8 mouse cellular contexts compared by ENCODE assay signal in genomic region chr10:99190798-99191197, GRCm38 (mm10).
A peak's percentile ranks its signal among the peaks of the same experiment; 100 is the strongest.
DNase-seq lines count a peak whose midpoint lies in the region; ATAC-seq and TF ChIP-seq lines count a peak whose summit lies in the region.
"Had no signal": no experiment of that assay in that cellular context is flagged by ENCODE, and none has a peak within 500 bp of the region (broad histone marks: within the 10 kb centered on the region; RNA-seq: fewer than 3 reads in every experiment).

No protein-coding gene starts in this region.

- H3K4me1 ChIP-seq in limb, embryonic 11.5 days (ENCODE audit: control insufficient read depth, insufficient read depth, low read length) = peaks cover 3% of the 10 kb centered on the region; the same call in 1 of the 2 replicates
- peaks cover 28% of the 10 kb centered on the region for H3K4me1 ChIP-seq in limb, embryonic 10.5 days
- peaks cover 4 to 8% of the 10 kb centered on the region in 2 experiments; a peak in 3 of 4 replicates for H3K4me1 ChIP-seq in MEL (ENCODE audit: control insufficient read depth in 1 of 2, insufficient read depth in 2 of 2, low read length in 2 of 2)

- H3K4me2 ChIP-seq in limb, embryonic 11.5 days (ENCODE audit: low read depth, severe bottlenecking) = no peak overlapping the region

- H3K4me3 ChIP-seq in limb, embryonic 11.5 days (ENCODE audit: low read depth, low read length) = no peak overlapping the region
- H3K4me3 ChIP-seq in limb, embryonic 10.5 days = no peak overlapping the region
- no peak overlapping the region for H3K4me3 ChIP-seq in MEL (ENCODE audit: control insufficient read depth in 1 of 2, insufficient read depth in 1 of 2, low read depth in 2 of 2, low read length in 2 of 2)

- no peaks in the 10 kb centered on the region for H3K27me3 ChIP-seq in limb, embryonic 11.5 days (ENCODE audit: control insufficient read depth, insufficient read depth, low read length)
- H3K27me3 ChIP-seq in limb, embryonic 10.5 days (ENCODE audit: low read depth, poor library complexity, severe bottlenecking) = no peaks in the 10 kb centered on the region
- no peaks in the 10 kb centered on the region for H3K27me3 ChIP-seq in MEL (ENCODE audit: control insufficient read depth in 1 of 2, insufficient read depth in 2 of 2, low read length in 2 of 2)

- no peak for TF ChIP-seq EP300 in MEL (IDR thresholded peaks at IDR 0.05; ENCODE audit: low read depth in 1 of 2, low read length in 2 of 2)

- no peak overlapping the region for H3K27ac ChIP-seq in limb, embryonic 11.5 days (replicated peaks; ENCODE audit: low read depth, low read length)
- H3K27ac ChIP-seq in limb, embryonic 10.5 days = no peak overlapping the region
- no peak overlapping the region for H3K27ac ChIP-seq in MEL (ENCODE audit: control insufficient read depth, low read depth, low read length)
- H3K27ac ChIP-seq: macrophage had no signal

- 49% methylated on average over 3 of the region's 3 CpGs for WGBS in limb, embryonic 11.5 days
- 41% methylated on average over 3 of the region's 3 CpGs for WGBS in limb, embryonic 10.5 days

- TF ChIP-seq RAD21 in MEL (IDR thresholded peaks at IDR 0.05; ENCODE audit: low read depth, low read length) = peak; percentile 98

- H3K9ac ChIP-seq in limb, embryonic 11.5 days (ENCODE audit: low read length) = no peak overlapping the region
- no peak overlapping the region; the same call in 1 of the 2 replicates for H3K9ac ChIP-seq in MEL (ENCODE audit: control insufficient read depth, low read depth, low read length, poor library complexity, severe bottlenecking)

- ATAC-seq in limb, embryonic 11.5 days (ENCODE audit: insufficient number of reproducible peaks, low FRiP score, low TSS enrichment, low read depth) = no peak
- ATAC-seq in megakaryocyte-erythroid progenitor cell, adult 5-6 weeks (replicated peaks; ENCODE audit: low FRiP score, low TSS enrichment, poor library complexity, severe bottlenecking) = peak; percentile 78

- peak; percentile 72 to 96 (median 85) for TF ChIP-seq CTCF in MEL (IDR thresholded peaks at IDR 0.05 in 2 of 3, conservative IDR thresholded peaks at IDR 0.05 in 1 of 3; ENCODE audit: control insufficient read depth in 1 of 3, insufficient read depth in 1 of 3, low read depth in 2 of 3, low read length in 3 of 3, poor library complexity in 1 of 3, severe bottlenecking in 1 of 3)

- no peaks in the 10 kb centered on the region for H3K9me3 ChIP-seq in limb, embryonic 11.5 days (ENCODE audit: control insufficient read depth, low read length)
- no peaks in the 10 kb centered on the region for H3K9me3 ChIP-seq in limb, embryonic 10.5 days (replicated peaks)
- H3K9me3 ChIP-seq in MEL (replicated peaks; ENCODE audit: insufficient read depth, low read length) = no peaks in the 10 kb centered on the region

- TF ChIP-seq POLR2A in MEL (IDR thresholded peaks at IDR 0.05; ENCODE audit: control insufficient read depth in 1 of 2, insufficient read depth in 1 of 2, low read depth in 1 of 2, low read length in 2 of 2, poor library complexity in 1 of 2) = no peak

- H3K36me3 ChIP-seq in limb, embryonic 11.5 days (ENCODE audit: control insufficient read depth, insufficient read depth, low read length) = no peaks in the 10 kb centered on the region
- peaks cover 11% of the 10 kb centered on the region; the same call in 1 of the 2 replicates for H3K36me3 ChIP-seq in limb, embryonic 10.5 days
- peaks cover 0 to 10% of the 10 kb centered on the region in 2 experiments; a peak in 2 of 4 replicates for H3K36me3 ChIP-seq in MEL (ENCODE audit: control insufficient read depth in 1 of 2, insufficient read depth in 2 of 2, low read length in 2 of 2)

- H3K79me2 ChIP-seq in MEL (ENCODE audit: control insufficient read depth, insufficient read depth, low read length, poor library complexity) = no peaks in the 10 kb centered on the region

- peak; percentile 45 for DNase-seq in limb, embryonic 11.5 days (ENCODE audit: low spot score)
- DNase-seq in limb, embryonic 10.5 days (ENCODE audit: low spot score) = no peak
- DNase-seq in MEL (ENCODE audit: low read depth, low spot score) = peak; percentile 85
- DNase-seq in adrenal gland, postnatal 36 days = peak; percentile 78 to 82
- peak; percentile 66 for DNase-seq in heart, postnatal 4 days
- no peak for DNase-seq in layer of hippocampus, postnatal 14 days (ENCODE audit: low spot score in 2 of 2)

TF ChIP-seq in MEL, 35 proteins besides CTCF, POLR2A, EP300 and RAD21:
- TF ChIP-seq ZMIZ1 (IDR thresholded peaks at IDR 0.05; ENCODE audit: low read depth, low read length) (no peak), MAX (IDR thresholded peaks at IDR 0.05; ENCODE audit: low read length) (peak; percentile 47; the same call in 1 of the 2 replicates), RCOR1 (IDR thresholded peaks at IDR 0.05; ENCODE audit: low read depth, low read length) (no peak), POLR2AphosphoS2 (IDR thresholded peaks at IDR 0.05; ENCODE audit: low read length) (no peak), MAFK (IDR thresholded peaks at IDR 0.05; ENCODE audit: borderline replicate concordance, low read depth, low read length) (peak; percentile 46; the same call in 1 of the 2 replicates), NRF1 (IDR thresholded peaks at IDR 0.05; ENCODE audit: insufficient read depth, low read depth, low read length, poor library complexity, severe bottlenecking) (no peak), SMC3 (IDR thresholded peaks at IDR 0.05; ENCODE audit: low read depth, low read length) (peak; percentile 98), GATA1 (IDR thresholded peaks at IDR 0.05; ENCODE audit: low read depth, low read length) (peak; percentile 12; the same call in 1 of the 2 replicates), ZC3H11A (IDR thresholded peaks at IDR 0.05; ENCODE audit: low read depth, low read length) (peak; percentile 98), MYC (IDR thresholded peaks at IDR 0.05; ENCODE audit: low read depth, low read length) (peak; percentile 96), JUND (IDR thresholded peaks at IDR 0.05; ENCODE audit: low read depth, low read length) (0 out of 2 replicates have a peak, but pooled peaks have one; percentile 63)
TF ChIP-seq in MEL: peak in this region for 7.

Comparison
In these comparisons a context has a peak if more than half of its experiments do, and no peak if none do; other contexts are left out.
1. DNase-seq: peak in limb, embryonic 11.5 days (single experiment), MEL (single experiment), adrenal gland, postnatal 36 days (2 of 2) and heart, postnatal 4 days (single experiment); none in limb, embryonic 10.5 days (single experiment) and layer of hippocampus, postnatal 14 days (0 of 2).